Mouse (Mus musculus): Measurements from ENCODE around the gene Abca7. TPM values are rescaled to one million over a fixed set of nuclear protein-coding genes. Genes with fewer than 3 reads are reported as not detected.

The Abca7 gene
- polyA plus RNA-seq, 1 experiment = 3.5 TPM

GRCm38 (mm10) chr10:80024229-80025043 lies 28.1 kb downstream of the Abca7 start:
- TF ChIP-seq POLR2A (IDR thresholded peaks at IDR 0.05; ENCODE audit: low read depth, low read length) (no peak), CTCF (IDR thresholded peaks at IDR 0.05; ENCODE audit: borderline replicate concordance, insufficient read depth, low read length) (no peak)
- Histone ChIP-seq H3K4me1 (ENCODE audit: control insufficient read depth, insufficient read depth, low read length) (peaks cover 8% of the 10 kb centered on the region), H3K27ac (ENCODE audit: insufficient read depth, low read length) (no peak overlapping the region), H3K4me3 (ENCODE audit: insufficient read depth, low read length) (no peak overlapping the region)

- TF ChIP-seq CTCF (IDR thresholded peaks at IDR 0.05; ENCODE audit: borderline replicate concordance, insufficient read depth, low read length) = no peak
- TF ChIP-seq POLR2A (IDR thresholded peaks at IDR 0.05; ENCODE audit: low read depth, low read length) = no peak
- Histone ChIP-seq H3K4me1 (ENCODE audit: control insufficient read depth, insufficient read depth, low read length) (peaks cover 8% of the 10 kb centered on the region), H3K27ac (ENCODE audit: insufficient read depth, low read length) (no peak overlapping the region), H3K4me3 (ENCODE audit: insufficient read depth, low read length) (no peak overlapping the region)
Measured at GRCm38 (mm10) chr10:80025044-80025347, 28.7 kb downstream of the Abca7 start.

GRCm38 (mm10) chr10:80025463-80025862 lies 29.2 kb downstream of the Abca7 start:
- Histone ChIP-seq H3K27ac (ENCODE audit: insufficient read depth, low read length) (no peak overlapping the region), H3K4me3 (ENCODE audit: insufficient read depth, low read length) (no peak overlapping the region), H3K4me1 (ENCODE audit: control insufficient read depth, insufficient read depth, low read length) (peaks cover 8% of the 10 kb centered on the region)
- no peak for TF ChIP-seq POLR2A (IDR thresholded peaks at IDR 0.05; ENCODE audit: low read depth, low read length)
- no peak for TF ChIP-seq CTCF (IDR thresholded peaks at IDR 0.05; ENCODE audit: borderline replicate concordance, insufficient read depth, low read length)

- Histone ChIP-seq H3K4me1 (ENCODE audit: control insufficient read depth, insufficient read depth, low read length) (peaks cover 8% of the 10 kb centered on the region), H3K27ac (ENCODE audit: insufficient read depth, low read length) (no peak overlapping the region), H3K4me3 (ENCODE audit: insufficient read depth, low read length) (no peak overlapping the region)
- TF ChIP-seq CTCF (IDR thresholded peaks at IDR 0.05; ENCODE audit: borderline replicate concordance, insufficient read depth, low read length) (no peak), POLR2A (IDR thresholded peaks at IDR 0.05; ENCODE audit: low read depth, low read length) (no peak)
Measured at GRCm38 (mm10) chr10:80025889-80026288, 29.6 kb downstream of the Abca7 start.

GRCm38 (mm10) chr10:80027681-80028520 lies 31.6 kb downstream of the Abca7 start:
- Histone ChIP-seq H3K4me3 (ENCODE audit: insufficient read depth, low read length) (no peak overlapping the region), H3K4me1 (ENCODE audit: control insufficient read depth, insufficient read depth, low read length) (peaks cover 8% of the 10 kb centered on the region), H3K27ac (ENCODE audit: insufficient read depth, low read length) (no peak overlapping the region)
- no peak for TF ChIP-seq POLR2A (IDR thresholded peaks at IDR 0.05; ENCODE audit: low read depth, low read length)
- TF ChIP-seq CTCF (IDR thresholded peaks at IDR 0.05; ENCODE audit: borderline replicate concordance, insufficient read depth, low read length) = no peak

DNA sequence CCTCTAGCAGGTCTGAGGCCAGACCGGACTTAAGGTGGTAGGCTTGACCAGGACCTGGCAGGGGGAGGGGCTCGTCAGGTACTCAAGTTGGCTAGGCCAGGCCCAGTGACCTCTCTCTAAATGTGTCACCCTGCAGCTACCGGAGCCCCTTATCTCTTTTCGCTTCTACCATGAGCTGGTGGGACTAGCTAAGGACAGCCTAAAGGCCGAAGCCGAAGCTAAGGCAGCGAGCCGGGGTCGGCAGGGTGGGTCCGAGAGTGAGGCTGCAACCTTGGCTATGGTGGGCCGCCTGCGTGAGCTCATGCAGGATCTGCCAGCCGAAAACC lies 32.2 kb downstream of the Abca7 start:
- peaks cover 9% of the 10 kb centered on the region for H3K4me1 ChIP-seq (ENCODE audit: control insufficient read depth, insufficient read depth, low read length)
- no peak overlapping the region for H3K27ac ChIP-seq (ENCODE audit: insufficient read depth, low read length)
- H3K4me3 ChIP-seq (ENCODE audit: insufficient read depth, low read length) = no peak overlapping the region
- TF ChIP-seq POLR2A (IDR thresholded peaks at IDR 0.05; ENCODE audit: low read depth, low read length) = no peak
- no peak for TF ChIP-seq CTCF (IDR thresholded peaks at IDR 0.05; ENCODE audit: borderline replicate concordance, insufficient read depth, low read length)

DNA sequence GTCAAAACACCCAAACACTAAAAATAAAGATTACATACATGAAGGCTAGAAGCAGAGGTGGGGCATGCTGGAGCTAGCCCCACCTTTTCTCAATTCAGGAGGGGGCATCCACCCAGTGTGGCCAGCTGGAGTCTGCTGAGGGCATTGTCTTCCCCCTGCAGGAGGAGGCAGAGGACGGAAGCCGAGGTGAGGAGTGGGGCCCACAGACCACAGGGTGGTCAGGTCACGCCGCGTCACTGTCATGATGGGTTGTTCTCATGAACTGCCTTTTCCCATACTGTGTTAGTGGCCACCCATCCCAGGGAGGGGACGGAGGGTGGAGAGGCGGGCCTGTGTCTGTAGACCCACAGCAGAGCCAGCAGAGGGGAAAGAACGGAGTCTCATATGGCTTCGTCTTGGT lies 33.9 kb downstream of the Abca7 start:
- no peak overlapping the region for H3K27ac ChIP-seq (ENCODE audit: insufficient read depth, low read length)
- TF ChIP-seq CTCF (IDR thresholded peaks at IDR 0.05; ENCODE audit: borderline replicate concordance, insufficient read depth, low read length) (no peak), POLR2A (IDR thresholded peaks at IDR 0.05; ENCODE audit: low read depth, low read length) (no peak)
- no peak overlapping the region for H3K4me3 ChIP-seq (ENCODE audit: insufficient read depth, low read length)
- H3K4me1 ChIP-seq (ENCODE audit: control insufficient read depth, insufficient read depth, low read length) = peaks cover 5% of the 10 kb centered on the region

- Histone ChIP-seq H3K27ac (ENCODE audit: insufficient read depth, low read length) (no peak overlapping the region), H3K4me1 (ENCODE audit: control insufficient read depth, insufficient read depth, low read length) (peaks cover 5% of the 10 kb centered on the region), H3K4me3 (ENCODE audit: insufficient read depth, low read length) (no peak overlapping the region)
- no peak for TF ChIP-seq CTCF (IDR thresholded peaks at IDR 0.05; ENCODE audit: borderline replicate concordance, insufficient read depth, low read length)
- no peak for TF ChIP-seq POLR2A (IDR thresholded peaks at IDR 0.05; ENCODE audit: low read depth, low read length)
Measured at GRCm38 (mm10) chr10:80030736-80031135, 34.4 kb downstream of the Abca7 start.

DNA sequence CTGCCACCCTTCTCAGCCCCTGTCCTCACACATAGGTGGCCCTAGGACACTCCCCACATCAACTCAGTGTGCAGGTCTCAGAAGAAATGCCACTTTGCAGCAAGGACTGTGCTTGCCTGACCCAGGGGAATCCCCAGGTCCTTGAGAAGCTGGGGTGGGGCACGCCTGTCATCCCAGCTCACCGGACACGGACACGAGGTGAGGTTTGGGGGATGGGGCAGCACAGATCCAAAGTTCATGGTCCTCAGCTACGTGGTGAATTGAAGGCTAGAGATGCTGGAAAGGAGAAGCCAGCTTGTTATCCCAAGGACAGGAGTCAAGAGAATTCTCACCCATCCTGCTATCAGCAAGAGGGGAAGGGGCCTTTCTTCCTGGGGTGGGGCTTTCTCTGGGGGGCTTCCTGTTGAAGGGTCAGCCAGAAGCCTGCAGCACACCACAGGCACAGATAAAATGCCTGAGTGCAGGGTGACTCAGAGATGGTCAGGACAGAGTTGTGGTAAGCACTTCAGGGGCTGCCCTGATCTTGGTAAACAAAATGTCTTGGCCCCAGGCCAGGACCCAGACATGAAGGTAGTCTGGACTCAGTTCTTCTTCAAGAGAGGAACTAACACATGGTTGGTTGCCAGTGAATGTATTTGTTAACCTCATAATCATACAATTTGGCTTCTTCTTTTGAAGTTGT lies 36.6 kb downstream of the Abca7 start:
- TF ChIP-seq POLR2A (IDR thresholded peaks at IDR 0.05; ENCODE audit: low read depth, low read length) (no peak), CTCF (IDR thresholded peaks at IDR 0.05; ENCODE audit: borderline replicate concordance, insufficient read depth, low read length) (no peak)
- Histone ChIP-seq H3K4me1 (ENCODE audit: control insufficient read depth, insufficient read depth, low read length) (peaks cover 5% of the 10 kb centered on the region), H3K27ac (ENCODE audit: insufficient read depth, low read length) (no peak overlapping the region)

More for the DNA sequence above, 36.6 kb downstream of the Abca7 start:
- no peak overlapping the region for H3K4me3 ChIP-seq (ENCODE audit: insufficient read depth, low read length)

All from embryonic fibroblast, embryonic 13.5 days (primary cell).